Mouse (Mus musculus) G1E (cell line): Measurements from ENCODE around the gene Hsd17b2.

Experiments used
- CTCF ChIP-seq: IDR thresholded peaks from 2 replicates; pipeline ENCODE4 v1.5.1; 2012; ENCODE audit warnings: low read depth, low read length, inconsistent platforms, mixed read lengths
- GATA1 ChIP-seq: IDR thresholded peaks from 2 replicates; pipeline ENCODE4 v1.6.1; 2012; ENCODE audit warnings: borderline replicate concordance, low read length, inconsistent platforms, mixed read lengths
- GATA2 ChIP-seq: IDR thresholded peaks from 2 replicates; pipeline ENCODE4 v1.6.1; 2012; ENCODE audit warnings: low read depth, low read length, inconsistent platforms, borderline replicate concordance
- POLR2AphosphoS5 ChIP-seq: IDR thresholded peaks from 2 replicates; pipeline ENCODE4 v1.6.1; 2012; ENCODE audit warnings: low read depth, low read length, inconsistent platforms; ENCODE audit not compliant: insufficient replicate concordance

GRCm38 (mm10) chr8:117728234-117728633 lies 26.5 kb downstream of the Hsd17b2 start:
- TF ChIP-seq CTCF (no peak), GATA1 (no peak), GATA2 (no peak), POLR2AphosphoS5 (no peak)
